Mouse (Mus musculus) CD8-positive naive resting alpha-beta T cell, adult 2 months (primary cell): ENCODE results near the gene Prdm10.

Experiments used
- DNase-seq, 2 experiments: peaks; one replicate each; pipeline ENCODE4 v3.0.0; 2022; ENCODE audit warnings: low read depth in 2 of 2, low spot score in 2 of 2

Gene Prdm10

DNA sequence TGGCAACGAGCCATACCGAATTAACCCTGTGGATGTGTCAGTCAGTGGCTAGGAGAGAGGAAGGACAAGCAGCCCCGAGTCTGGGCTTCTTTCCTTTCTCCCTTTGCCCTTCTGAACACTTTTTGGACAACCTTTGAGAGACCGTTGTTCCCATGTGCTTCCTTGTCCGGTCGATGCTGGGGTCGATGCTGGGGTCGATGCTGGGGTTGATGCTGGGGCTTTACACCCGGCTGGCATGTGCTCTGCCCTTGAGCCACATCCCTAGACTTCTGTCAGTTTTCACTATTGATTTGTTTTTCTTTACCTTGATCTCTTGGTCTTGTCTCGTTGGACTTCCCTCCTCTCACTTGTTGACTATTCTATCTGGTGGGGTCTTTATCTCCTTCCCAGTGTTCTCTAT is 73.2 kb downstream of the Prdm10 start:
- DNase-seq = no peak

DNA sequence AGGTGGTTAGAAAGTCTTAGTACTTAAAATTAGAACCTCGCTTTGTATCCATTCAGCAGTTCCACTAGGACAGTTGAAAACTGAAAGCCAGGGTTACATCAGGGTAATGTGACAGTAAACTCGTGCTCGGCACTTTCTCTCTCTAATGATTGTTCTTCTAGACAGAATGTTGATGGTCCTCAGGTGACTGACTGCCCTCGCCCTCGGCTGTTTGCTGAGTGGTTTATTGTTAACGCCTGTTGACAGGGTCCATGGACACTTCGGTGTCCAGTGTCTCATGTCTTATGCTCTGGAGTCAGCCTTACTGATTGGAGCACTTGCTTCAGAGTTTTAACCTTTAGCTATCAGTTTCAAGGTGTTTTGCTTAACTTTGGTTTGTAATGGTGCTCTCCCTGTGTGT is 73.7 kb downstream of the Prdm10 start:
- DNase-seq = no peak

DNA sequence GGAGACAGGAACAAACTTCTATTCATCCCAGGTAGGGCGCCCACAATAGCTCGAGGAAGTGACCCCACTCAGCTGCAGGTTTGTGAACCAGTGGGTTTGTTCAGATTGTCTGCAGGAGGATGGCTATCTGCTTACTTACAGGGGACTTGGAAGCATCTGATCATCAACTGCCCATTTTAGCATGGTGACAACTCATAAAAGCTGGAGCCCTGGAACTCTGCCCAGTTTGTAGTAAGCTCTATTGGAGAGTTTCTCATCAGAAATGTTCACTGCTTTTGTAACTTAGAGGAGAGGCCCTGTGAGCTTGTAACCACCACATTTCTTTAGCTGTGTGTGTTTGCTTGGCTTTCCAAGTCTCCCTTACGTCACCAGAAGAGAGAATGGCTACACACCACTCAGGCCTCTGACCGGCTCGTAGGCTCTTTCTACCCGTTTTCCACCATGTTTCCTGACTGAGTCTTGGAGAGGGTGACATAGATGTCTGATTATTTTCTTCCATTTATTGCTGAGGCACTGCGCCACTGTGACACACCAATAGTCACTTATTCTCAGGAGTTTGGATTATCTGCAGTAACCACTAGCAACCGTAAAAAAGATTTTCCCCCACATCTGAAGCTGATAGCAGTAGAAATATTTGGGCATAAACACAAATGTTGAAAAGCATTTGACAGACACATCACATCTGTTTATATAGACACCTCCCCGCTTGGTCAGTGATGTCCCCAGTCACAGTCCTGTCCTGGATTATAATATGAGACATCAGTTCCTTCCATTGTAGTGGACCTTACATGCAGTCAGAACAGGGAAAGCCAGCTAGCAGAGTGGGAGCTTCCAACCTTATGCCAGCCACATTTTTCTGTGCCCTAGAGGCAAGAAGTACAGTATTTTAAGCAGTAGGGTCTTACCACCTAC is 83.6 kb downstream of the Prdm10 start:
- DNase-seq = no peak

DNA sequence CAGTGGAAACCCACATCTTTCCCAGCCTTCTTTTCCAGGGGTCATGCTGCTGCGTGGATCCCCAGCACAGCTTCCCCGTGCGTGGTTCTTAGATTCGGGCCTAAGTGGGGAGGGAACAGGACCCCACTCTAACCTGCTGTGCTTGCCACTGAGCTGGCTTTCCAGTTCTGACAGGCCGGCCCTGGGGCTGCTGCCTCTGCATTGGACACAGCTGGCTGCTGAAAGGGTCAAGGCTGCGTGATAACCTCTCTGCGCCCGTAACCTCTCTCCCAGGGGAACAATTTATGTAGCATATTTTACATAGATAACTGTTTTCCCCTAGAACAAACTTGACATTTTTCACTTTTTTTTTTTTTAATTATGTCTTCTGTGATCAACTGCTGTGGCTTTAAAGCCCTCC is 84.7 kb downstream of the Prdm10 start:
- DNase-seq = no peak

DNA sequence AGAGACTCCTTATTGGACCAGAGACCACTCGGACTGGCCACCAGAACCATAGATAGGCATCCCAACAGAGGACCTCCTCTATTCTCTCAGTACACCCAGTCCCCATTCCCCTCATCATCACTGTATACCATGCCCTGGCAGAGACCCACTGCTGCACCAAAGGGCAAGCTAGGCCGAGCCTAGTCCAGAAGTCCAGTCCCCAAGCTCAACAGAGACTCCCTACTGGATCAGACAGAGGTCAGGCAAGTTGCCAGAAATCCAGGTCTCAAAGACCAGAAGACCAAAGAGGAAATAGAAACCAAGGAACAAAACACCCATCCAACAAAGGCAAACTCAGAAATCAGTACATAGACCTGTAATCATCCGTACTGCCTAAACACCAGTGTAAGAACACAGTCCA is 91.4 kb downstream of the Prdm10 start:
- no peak for DNase-seq

DNA sequence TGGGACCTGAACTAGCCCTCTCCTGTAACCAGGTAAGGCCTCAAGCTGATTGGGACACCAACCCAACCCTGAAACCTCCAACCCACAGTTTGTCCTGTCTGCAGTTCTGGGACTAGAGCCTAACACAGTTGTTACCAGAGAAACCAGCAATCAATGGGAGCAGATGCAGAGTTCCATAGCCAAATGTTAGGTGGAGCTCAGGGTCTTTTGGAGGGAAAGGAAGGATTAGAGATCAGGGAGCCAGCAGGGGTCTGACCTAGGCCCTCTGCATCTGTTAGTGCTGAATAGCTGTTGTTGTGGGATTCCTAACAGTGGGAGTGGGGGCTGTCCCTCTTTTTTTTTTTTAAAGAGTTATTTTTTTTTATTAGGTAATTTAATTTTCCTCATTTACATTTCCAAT is 96.3 kb downstream of the Prdm10 start:
- no peak for DNase-seq

DNA sequence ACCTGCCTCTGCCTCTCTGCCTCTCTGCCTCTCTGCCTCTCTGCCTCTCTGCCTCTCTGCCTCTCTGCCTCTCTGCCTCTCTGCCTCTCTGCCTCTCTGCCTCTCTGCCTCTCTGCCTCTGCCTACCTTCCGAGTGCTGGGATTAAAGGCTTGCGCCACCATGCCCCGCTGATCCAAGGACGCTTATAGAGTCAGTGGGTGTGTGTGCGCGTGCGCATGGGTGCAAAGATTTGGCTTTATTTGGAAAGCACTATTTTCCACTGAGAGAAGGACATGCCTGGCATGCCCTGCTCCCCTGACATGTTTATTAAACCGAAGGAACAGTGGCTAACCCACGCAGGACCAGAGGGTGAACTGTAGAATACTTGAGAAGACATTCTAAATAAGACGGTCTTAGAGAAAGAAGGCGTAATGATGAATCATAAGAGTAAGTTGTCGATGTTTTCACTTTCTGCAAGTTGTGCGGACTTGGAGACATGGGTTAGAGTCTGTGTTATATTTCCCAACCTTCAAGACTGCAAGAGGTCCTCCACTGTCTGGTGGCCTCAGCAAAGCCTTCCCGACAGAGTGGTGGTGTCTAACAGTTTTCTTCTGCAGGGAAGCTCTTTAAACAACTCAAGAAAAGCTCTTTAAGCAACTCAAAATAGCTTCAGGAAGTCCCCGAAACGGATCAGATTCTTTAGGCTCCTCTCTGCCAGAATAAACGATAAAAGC is 104.6 kb downstream of the Prdm10 start:
- DNase-seq = no peak

DNA sequence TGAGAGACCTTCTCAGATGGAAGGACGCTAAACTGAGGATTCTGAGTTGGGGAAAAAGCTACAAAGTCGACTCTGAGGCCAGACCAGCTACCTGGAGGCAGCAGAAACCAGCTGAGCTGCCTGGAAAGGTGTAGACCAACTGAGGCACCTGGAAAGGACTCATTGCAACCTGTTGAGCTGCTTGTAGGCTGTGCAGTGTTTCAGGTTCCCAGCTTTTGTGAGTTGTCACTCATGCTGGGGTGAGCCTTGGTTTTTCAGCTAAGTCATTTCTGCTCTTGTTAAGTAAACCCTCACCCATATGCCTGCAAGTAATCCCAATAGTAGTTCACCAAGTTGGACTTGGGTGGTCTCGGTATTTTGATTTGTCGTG is 105.1 kb downstream of the Prdm10 start:
- DNase-seq = no peak

DNA sequence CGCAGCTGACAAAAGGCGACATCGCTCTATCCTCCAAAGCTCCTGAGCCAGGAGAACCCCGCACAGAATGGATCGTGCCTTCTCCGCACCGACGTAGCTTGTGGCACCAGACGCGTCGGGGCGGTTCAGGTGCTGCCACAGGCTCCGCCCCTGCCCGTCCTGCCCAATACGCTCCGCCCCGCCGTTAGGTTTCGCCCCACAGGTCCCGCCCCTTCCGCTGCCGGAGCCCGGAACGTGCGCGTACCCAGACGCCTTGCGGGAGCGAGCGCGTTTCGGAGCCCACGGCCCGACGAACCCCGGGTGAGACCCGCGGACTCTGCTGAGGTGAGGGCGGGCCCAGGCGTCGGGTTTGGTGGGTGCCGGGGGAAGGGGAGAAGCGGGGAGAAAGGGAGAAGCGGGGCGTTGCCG is 105.6 kb downstream of the Prdm10 start, which contains the start of gene Nfrkb:
TSS of gene Nfrkb (plus strand) at position 246 of the 408 bp plus-strand sequence.
- DNase-seq = peak; percentile 96 to 97

DNA sequence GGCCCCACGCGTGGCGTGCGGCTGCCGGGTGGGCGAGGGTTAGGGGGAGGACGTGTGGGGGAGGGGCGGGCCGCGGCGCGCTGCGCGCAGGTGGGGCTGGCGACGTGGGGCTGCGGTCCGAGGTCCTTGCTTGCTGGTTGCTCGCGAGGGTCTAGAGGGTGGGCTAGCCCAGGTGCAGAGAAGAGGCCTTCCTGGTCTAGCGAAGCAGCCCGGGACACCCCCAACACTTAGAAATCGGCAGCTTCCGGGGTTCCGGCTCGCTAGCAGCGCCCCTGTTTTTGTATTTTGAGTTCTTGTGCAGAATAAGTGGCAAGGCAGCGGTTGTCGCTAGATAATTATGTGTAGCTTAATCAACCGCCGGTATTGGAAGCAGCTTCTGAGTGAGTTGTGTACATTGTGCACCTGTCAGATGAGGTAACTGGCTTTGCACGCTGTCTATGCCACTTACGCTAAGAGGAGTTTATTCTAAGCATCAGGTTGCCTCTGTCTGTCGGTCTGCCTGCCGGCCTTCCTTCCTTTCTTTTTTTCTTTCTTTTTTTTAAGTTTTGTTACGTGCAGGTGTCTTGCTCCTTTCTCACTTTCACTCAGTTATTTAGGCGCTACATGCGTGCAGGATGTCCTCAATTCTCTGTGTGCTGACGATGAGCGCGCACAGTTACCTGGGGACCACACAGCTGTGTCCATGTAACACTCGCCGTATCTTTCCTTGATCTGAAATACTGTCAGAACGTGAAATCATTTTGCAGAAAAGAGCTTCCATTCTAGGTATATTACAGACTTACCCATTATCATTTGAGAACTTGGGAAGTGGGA is 106.2 kb downstream of the Prdm10 start:
- DNase-seq = peak; percentile 49 to 62

DNA sequence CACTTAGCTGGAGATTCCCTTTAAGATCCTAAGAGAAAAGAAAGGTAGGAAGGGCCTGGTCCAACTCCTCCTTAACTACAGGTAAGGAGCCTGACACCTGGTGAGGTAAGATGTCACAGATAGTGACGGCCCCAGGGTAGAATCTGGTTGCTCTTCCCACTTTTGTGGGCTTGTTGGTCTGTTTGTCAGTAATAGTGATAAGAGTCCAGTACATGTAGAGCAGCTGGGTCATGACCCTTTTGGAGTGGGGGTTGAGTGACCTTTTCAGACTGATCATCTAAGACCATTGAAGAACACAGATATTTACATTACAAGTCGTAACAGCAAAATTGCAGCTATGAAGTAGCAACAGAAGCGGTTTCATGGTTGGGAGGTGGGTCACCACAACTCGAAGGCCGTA is 106.9 kb downstream of the Prdm10 start:
- DNase-seq = no peak

DNA sequence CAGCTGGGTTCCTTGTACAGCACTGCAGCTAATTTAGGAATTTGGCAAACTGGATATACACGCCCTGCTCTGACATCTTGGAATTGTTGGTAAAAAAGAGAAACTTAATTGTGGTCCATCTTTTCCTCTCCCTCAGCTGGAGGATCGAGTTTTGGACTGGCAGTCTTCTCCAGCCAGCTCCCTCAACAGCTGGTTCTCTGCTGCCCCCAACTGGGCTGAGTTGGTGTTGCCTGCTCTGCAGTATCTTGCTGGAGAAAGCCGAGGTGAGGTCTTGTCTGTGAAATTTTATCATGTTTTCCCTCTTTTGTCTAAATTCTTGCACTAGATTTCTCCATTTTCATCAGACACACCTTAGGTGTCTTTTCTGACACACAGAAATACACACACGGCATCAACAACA is 120.1 kb downstream of the Prdm10 start:
- DNase-seq = peak; percentile 40 to 69

DNA sequence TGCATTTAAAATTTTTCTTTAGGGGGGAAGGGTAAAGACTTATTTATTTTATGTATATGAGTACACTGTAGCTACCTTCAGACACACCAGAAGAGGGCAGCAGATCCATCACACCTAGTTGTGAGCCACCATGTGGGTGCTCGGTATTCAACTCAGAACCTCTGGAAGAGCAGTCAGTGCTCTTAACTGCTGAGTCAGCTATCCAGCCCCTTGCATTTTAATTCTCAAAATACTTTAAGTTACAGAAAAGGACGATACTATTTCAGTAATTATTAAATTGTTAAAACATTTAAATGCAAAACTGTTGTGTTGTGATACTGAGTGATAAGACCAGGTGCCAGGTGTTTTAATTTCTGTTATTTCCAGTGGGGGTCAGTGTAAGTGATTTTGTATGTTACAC is 124.0 kb downstream of the Prdm10 start:
- no peak for DNase-seq

DNA sequence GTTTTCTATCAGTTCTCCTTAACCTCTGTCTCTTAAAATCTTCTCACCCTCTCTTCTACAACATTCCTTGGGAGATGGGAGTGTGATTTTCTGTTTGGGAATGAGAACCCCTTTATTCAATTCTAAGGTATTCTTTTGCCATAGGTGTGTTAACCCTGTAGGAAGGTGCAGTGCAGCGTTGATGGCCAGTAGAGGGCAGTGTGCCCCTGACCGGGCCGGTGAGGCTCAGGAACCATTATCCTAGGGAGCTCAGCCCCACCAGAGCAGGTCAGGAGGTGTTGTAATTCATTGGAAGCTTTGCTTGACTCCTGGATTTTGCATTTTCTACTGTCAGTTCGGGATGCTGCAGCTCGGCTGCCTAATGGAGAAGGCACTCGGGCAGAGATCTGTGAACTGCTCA is 124.9 kb downstream of the Prdm10 start:
- peak; percentile 7 to 8 for DNase-seq

DNA sequence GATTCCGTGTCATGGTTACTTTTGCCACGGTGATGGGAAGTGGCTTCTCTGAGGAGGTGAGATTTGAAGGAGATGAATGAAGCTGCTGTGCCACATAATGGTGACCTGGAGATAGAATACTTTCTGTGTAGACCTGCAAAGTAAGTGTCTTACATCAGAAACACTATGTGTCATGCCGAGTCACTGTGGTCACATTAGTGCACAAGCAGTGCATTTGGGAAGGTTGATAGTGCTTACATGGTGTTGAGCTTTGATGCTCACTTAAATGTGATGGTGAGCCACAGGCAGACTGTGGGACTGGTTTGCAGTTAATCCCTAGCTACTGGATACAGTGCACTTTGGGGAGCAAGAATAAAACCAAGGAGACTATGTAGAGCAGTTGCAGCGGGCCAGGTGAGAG is 131.8 kb downstream of the Prdm10 start:
- DNase-seq = no peak

DNA sequence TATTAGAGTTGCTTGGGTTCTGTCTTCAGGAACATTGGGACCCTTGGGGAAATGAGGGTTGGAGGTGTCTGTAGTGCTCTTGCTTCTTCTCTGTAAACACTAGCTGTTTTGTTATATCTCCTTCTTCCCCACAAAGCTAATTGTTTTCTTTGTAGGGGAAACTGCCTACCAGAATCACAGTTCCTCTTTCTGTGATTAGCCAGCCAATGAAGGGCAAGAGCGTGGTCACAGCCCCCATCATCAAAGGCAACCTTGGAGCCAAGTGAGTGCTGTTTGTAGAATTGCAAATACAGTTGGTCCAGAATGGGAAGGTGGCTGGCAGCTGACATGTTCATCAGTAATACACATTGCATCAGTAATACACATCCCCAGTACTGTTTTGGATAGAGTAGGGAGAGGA is 138.5 kb downstream of the Prdm10 start:
- DNase-seq = no peak

DNA sequence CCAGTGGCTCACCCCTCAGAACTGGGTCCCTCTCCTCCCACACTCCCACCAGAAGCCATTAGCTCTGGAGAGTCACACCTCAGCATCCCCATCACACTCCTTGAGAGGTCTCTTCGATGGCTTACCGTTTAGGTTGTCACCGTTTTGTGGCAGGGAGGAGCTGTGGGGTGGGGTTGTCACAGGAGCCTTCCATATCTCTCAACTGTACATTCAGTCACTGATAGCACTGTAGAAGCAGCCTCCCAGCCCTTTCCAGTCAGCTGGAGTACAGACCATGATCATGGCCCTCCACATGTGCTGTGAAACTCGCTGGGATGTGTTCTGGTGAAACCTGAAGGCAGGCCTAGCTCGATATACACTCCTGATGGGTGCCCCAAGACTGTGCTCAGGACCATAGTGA is 141.8 kb downstream of the Prdm10 start:
- no peak for DNase-seq

DNA sequence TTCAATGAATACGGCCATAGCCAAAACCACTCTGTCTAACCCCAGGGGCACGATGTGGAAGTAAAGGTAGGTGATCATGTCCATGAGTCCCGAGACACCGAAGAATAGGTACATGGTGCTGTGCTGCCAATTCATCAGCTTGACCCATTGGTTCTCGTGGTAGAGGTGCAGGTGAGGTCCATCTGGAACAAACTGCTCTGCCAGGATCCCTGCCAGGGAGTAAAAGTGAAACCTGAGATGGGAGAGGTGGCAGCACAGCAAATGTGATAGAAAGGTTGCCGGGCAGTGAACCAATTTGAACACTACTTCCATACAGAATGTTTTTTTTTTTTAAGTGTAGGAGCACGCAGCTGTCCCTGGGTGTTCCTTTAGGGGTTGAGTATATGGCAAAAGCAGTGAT is 148.6 kb downstream of the Prdm10 start:
- no peak for DNase-seq

DNA sequence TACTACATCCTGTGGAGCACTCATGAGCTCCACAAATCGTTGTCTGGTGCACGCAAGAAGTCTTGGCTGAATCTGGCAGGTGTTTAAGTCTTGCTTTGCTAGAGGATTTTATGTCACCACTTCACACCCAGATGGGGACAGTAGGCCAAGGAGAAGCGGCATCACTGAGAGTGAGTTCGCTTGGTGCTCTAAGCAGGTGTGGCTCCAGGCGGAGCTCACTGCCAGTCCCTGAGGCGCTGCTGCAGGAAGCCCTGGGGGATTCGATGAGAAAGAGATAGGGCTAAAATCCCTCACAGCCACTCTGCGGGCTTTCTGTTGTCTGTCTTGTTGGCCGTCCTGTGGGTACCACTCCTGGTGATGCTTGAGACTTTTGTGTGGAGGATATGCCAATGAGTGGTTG is 149.7 kb downstream of the Prdm10 start:
- no peak for DNase-seq
